Mouse (Mus musculus): ENCODE data around the gene Cox6a2.
"Not testable (repeated sequence)": the region's sequence is repeated elsewhere in the genome, so short reads cannot be mapped to it uniquely, and the experiment has no call there.

Cox6a2 gene

DNA sequence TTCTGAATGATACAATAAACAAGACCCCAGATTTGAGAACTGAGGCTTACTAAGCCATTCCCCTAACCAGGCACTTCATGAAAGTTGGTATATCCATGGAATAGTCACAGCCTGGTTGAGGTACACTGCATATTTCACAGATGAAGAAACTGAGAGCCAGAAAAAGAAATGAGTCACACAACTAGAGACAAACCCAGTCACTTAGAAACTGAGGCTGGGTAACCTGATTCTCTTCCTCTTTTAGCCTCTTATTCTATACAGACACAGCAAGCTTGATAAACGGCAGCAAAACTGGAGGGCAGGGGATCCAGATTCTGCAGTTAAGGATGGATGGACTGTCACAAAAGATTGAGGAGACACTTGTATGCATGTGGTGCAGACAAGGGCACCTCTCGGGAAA, 28.6 kb upstream of the Cox6a2 start:
- no peak for DNase-seq (ENCODE audit: low read depth, low spot score)

DNA sequence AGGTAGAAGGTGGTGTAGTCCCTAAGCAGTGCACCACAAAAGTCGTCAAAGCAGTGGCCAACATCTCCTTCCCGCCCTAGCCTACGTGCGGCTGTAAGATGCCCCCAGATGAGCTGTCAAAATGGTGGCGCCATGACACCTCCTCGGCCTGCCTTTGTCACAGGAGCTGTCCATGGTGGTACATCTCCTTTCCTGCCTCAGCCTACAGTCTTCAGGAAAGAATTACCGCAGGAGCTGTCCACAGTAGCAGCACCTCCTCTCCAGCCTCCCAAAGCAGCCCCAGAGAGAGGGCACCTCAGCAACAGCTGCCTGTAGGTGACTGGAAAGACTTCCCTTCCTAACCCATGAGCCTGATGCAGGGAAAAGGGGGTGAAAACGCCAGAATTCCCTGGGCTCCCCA, 25.6 kb upstream of the Cox6a2 start:
- no peak for DNase-seq (ENCODE audit: low read depth, low spot score)

DNA sequence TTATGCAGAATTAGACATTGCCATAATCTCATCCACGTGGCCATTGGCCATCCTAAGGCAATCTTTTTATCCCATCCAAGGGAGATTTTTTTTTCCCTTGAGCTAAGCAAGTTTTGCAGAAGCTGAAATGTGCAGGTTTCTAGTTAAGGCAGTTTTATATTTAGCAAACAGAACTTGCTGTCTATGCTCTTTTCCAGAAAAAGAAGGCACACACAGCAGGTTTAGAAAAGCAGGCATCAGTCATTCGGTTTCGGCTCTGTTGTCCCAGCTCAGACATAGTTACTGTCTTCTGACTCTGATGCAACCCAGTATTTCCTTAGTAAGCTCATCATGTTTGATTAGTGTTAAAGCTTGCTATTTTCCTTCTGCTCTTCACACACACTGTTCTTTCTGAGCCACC, 14.7 kb upstream of the Cox6a2 start:
- DNase-seq (ENCODE audit: low read depth, low spot score): no peak

DNA sequence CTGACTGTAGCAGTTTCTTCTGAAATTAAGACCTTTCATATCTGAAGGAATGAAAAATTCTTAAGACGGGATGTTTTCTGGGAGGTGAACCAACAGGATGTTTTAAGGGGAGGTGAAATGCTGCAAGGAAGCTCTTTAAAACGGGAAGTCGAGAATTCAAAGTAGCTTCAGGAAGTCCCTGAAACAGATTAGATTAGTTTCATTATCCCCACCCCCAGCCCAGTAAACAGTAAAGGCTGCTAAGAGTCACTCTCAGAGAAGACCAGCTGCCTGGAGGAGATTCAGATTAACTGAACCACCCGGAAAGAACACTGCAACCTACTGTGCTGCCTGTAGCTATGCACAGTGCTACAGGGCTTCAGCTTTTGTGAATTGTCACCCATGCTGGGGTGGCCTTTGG, 13.8 kb upstream of the Cox6a2 start:
- no peak for DNase-seq (ENCODE audit: low read depth, low spot score)

DNA sequence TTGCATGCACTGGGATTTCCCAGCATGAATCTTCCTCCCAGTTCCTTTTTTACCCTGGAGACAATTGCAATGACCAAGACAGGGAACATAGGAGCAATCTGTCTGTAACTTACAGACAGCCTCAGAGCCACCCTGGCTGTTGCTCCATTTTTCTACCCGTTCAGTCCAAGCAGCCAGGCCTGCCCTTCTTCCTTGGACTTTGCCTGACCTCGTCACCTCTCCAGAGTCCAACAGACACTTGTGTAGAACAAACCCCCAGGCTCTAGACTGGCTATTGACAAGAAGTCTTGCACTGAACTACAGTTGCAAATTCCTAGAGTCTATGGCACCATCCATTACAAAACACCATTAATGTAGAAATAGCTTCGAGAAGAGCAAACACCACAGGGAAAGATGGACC, 3.6 kb upstream of the Cox6a2 start:
- DNase-seq (ENCODE audit: low read depth, low spot score): no peak

DNA sequence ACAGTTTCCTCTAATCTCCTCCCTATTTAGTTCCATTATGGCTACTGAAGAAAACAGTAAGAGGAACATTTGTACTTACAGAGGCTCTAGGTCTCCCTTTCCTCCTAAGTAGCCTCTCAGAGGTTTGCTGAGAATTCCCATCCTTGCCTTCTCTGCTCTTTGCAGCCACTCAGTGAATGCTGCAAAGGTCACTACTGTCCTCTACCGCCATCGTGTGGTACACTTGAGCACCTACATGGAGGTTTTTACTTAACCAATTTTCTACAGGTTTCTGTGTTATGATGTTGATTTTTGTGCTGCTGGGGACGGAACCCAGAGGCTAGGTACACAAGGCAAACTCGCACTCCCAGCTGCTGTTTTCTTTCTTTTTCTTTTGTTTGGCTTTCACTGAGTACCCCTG, 2.0 kb upstream of the Cox6a2 start:
- DNase-seq (ENCODE audit: low read depth, low spot score): peak; percentile 36

DNA sequence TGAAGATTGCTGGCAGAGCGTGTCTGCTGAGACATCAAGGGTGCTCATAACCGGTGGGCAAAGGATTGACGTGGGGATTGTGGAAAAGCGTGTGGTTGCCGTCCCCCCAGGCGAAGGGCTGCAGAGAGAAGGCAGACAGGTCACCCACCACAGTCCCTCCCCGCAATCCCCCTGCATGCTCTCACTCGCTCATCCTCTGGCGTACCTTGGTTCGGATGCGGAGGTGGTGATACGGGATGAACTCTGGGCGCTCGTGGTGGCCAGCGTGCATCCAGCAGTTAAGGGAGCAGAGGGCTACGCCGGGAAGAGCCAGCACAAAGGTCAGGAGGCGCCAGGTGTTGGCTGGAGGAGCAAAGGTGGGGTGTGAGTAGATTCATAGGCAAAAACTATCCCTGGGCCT, 492 bp downstream of the Cox6a2 start:
- DNase-seq (ENCODE audit: low read depth, low spot score): no peak

DNA sequence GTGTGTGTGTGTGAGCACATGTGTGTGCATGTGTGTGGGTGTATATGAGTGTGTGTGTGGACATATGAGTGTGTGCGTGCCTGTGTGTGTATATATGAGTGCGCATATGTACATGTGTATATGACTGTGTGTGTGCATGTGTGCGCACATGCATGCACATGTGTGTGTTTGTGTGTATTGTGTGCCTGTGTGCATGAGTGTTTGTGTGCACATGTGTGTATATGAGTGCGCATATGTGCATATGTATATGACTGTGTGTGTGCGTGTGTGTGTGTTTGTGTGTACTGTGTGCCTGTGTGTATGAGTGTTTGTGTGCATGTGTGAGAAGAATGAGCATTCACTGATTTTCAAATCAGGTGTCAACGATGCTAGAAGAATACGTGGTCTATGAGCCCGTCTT, 2.0 kb downstream of the Cox6a2 start:
- no peak for DNase-seq (ENCODE audit: low read depth, low spot score)

DNA sequence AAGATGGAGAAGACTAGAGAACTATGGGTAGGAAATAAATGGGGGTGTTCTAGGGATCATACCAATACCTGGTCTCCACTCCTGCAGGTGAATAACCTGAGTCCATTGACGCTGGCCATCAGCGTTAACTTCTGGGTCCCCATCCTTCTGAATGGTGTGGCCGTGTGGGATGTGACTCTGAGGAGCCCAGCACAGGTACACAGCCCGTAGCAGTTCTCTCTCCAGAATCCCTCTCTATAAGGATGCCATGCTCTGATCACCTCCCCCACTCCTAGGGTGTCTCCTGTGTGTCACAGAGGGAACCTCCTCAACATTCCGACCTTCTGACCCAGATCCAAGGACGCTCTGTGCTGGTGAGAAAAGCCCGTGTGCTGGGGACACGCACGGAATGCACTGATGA, 3.1 kb downstream of the Cox6a2 start:
- no peak for DNase-seq (ENCODE audit: low read depth, low spot score)

DNA sequence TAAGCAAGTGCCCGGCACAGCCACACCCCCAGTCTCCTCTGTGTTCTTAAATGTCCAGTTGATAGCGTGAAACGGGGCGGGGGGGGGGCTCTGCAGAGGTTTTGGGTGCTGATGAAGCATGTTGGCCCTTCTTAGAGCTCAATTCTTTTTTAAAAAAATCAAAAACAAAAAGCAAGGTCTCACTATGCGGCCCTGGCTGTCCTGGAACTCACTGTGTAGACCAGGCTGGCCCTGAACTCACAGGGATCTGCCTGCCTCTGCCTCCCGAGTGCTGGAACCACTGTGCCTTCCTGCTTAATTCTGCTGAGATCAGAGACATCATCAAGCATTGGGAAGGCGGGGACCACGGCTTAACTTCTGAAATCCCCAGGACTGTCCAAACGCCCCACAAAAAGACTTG, 4.6 kb downstream of the Cox6a2 start:
- no peak for DNase-seq (ENCODE audit: low read depth, low spot score)

DNA sequence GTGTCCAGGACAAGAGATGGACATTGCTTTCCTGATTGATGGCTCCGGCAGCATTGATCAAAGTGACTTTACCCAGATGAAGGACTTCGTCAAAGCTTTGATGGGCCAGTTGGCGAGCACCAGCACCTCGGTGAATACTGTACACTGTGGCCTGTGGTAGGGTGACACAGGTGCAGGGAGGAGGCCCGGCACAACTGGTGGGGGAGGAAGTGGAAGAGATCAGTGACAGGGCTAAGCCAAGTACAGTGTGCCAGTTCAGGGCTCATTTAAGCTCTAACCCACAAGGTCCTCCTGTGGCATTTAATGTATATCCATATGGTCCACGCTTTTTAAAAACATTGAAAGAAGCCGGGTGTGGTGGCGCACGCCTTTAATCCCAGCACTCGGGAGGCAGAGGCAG, 24.5 kb downstream of the Cox6a2 start:
- no peak for DNase-seq (ENCODE audit: low read depth, low spot score)

DNA sequence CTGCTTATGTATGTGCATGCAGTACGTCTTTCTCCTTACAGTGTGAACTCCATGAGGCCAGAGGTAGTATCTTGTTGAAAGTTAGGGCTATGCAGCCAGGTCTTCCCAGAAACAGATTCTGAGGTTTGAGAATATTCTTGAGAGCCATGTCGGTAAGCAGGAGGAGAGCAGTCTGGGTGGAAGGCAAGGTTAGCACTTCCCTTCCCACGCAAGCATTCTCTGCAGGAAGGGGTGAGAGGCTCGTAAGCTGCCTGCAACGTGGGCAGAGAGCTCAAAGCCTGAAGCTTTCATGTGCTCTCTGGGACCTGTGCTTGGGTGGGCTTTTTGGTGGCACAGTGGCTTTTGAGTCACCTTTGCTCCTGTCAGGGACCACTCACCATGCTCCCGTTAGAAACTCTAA, 25.6 kb downstream of the Cox6a2 start:
- DNase-seq (ENCODE audit: low read depth, low spot score): no peak

DNA sequence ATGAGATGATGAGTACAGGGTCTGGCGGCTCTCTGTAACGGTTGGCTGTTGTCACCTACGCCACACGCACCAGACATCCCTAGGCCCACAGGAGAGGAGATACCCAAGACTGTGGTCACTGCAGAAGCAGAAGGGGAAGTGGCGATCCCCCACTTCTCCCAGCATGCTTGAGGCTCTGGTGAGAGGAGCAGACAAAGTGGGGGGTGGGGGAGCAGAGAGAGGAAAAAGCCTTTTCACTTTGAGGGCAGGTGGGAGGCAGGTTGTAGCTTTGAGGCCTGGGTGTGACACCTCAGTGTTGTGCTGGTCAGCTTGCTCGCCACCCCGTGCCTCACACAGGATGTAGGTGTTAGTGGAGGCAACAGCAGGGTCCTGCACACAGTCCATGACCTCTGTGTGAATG, 26.1 kb downstream of the Cox6a2 start:
- DNase-seq (ENCODE audit: low read depth, low spot score): no peak

DNA sequence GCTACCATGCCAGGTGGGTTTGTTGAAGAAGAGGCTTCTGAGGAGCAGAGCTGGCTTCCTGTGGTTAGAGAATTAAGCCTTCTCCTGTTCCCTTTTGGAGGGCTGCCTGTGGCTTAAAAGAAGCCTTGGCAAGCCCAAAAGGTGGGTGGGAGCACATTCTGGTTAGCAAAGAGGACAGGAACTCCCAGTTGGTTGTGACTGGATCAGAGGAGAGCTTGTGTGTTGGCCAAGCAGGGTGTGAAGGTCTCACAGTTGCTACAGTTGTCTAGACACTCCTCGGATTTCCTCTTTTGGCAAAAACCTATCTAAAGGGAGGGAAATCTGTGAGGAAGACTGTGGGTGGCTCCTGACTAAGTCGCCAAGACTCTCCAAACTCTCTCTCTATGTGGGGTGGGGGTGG, 27.8 kb downstream of the Cox6a2 start:
- DNase-seq (ENCODE audit: low read depth, low spot score): no peak

DNA sequence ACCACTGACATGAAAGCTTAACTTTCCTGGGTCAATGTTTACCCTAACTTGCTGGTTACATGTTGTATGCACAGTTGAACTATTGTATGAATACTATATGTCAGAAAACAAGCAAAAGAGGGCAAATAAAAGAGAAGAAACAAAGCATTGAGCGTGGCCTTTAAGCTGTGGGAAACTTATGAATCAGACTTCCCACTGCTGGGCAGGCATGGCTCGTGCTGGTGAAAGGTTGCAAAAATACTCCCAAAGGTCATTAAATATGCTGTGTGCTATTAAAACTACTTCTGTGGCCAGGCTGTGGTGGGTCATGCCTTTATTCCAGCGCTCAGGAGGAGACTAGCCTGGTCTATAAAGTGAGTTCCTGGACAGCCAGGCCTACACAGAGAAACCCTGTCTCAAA, 36.2 kb downstream of the Cox6a2 start:
- DNase-seq (ENCODE audit: low read depth, low spot score): no peak

DNA sequence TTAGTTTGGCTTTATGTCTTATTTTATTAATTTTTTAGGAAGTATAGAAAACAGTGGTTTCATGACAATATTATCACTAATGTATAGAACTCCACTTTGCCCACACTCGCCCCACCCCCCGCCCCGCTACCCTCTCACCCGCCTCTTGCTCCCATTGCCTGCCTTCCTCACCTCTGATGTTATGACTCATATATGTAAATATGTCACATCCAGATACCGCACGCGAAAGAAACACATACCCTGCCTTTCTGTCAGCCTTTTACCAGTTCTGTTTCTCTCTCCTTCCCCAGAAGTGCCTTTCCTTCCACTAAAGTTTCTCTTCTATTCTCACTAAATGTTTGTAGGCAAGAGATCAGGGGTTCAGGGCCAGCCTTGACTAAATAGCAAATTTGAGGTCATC, 39.8 kb downstream of the Cox6a2 start:
- DNase-seq (ENCODE audit: low read depth, low spot score): no peak

DNA sequence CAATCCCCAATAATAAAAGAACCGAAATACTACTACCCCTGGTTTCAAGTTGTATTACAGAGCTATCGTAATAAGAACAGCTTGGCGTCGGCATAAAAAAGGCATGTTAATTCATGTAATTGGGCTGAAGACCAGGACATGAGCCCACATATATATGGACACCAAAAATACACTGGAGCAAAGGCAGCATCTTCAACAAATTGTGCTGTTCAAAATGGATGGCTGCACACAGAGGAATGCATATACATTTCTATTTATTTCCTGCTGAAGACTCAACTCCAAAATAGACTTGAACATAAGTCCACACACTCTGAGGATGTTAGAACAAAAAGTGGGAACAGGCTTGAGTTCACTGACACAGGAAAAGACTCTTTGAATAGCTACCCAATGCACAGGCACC, 42.2 kb downstream of the Cox6a2 start:
- no peak for DNase-seq (ENCODE audit: low read depth, low spot score)

DNA sequence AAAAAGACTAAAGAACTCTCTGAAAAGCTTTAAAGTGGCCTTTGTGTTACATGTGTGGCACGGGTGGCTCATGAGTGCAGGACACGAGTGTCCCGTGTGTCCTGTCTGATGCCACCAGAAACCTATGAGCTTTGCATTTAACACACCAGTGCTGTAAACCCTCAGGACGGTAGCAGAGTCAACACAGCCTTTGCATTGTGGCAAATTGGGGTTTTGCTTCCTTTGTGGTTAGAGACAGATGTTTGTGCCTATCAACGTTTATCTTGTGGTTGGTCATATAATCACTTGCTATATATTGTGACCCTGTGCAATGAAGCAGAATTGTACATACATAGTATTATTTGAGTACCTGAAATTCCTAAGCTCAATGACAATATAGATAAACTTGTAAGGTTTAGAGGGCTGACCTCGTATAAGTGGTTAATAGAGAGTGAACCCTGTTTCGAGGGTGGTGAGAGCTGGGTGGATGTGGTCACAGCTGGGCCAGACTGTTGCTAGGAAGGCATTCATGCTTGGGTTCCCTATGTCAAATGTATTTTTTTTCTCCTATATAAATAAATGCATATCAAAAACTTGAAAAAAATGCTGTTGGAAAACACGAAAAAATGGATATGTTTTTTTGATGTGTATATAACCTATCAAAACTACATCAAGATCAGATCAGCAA, 47.4 kb downstream of the Cox6a2 start:
- not testable (repeated sequence) for DNase-seq (ENCODE audit: low read depth, low spot score)

All from brain, embryonic 18.5 days (tissue).